Mouse (Mus musculus): ENCODE results near the gene BC004004.
"Not testable (repeated sequence)": the region's sequence is repeated elsewhere in the genome, so short reads cannot be mapped to it uniquely, and the experiment has no call there.

BC004004 gene

DNA sequence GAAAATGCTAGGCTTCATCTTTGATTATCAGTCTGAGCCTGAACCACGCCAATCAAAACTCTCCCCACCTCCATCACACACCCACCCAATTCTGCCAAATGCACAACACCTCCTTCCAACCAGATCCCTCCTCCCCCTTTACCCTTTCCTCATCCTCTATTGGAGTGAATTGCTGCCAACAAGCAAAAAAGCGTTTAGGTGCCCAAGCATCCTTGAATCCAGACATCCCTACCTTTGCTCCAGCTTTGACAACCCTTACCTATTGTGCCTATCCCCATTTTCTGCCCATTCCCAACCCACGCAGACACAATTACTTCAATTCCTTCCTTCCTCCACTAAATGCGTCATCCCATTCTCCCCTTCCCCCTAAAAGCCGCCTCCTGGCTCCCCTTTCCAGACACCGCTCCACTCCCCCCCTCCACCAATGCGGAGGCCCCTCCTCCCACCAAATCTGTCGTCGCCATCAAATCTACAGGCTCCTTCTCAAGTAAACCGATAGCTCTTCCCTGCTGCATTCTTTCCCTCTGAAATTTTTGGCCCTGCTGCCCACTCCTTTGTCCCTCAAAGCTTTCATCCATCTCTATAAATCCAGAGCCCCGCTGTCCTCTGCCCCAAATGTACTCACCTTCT is 78.0 kb downstream of the BC004004 start:
- no peak for DNase-seq (ENCODE audit: low read depth, low spot score)

DNA sequence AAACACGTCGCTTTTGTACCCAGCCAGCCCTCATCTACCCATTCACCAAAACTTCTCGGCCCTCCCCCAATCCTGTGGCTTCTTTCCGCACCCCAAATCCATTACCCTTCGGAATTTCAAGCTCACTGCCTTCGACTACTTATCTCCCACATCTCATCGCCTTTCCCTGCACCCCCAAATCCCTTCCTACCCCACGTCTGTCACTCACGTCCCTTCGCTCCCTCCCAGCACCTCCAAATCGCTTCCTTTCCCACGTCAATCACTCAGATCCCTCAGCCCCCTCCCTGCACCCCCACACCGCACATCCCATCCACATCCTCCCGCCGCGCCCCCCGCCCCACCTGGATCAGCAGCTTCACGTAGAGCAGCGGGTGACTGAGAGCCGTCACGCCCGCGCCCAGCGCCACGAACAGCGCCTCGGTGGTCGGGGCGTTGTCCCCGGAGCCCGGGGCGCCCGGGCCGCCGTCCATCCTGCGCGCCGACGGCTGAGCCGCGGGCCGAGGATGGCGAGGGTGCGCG is 78.6 kb downstream of the BC004004 start:
- DNase-seq (ENCODE audit: low read depth, low spot score) = no peak

DNA sequence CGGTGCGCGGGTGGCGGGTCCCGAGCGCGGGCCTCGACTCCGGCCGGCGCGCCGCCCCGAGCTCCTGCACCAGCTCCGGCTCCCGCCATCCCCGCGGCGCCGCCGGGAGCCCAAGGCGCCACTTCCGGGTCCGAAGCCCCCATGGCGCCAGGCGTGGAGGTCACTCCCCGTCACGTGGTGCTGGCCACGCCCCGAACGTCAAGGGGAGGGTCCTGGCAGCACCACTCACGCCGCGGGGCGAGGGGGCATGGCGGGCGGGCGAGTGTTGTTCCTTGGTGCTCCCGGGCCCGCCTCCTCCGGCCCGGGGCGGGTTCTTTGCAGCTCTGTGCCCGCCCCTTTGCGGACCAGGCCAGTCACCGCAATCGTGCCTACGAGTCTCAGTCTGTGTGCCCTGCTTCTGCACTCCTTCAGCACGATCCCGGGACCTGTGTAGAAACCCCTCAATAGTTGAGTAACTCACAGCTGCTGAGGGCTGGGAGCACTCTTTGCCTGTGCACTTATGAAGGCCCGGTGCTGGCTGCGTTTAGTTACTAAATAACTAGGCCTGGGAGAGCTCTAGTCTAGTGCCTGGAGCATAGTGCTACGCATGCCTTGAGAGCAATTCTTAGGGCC is 79.2 kb downstream of the BC004004 start, which contains the start of gene Mtch1:
Gene Mtch1 (minus strand): TSS at position 290 of the 612 bp plus-strand sequence.
- peak; percentile 97 for DNase-seq (ENCODE audit: low read depth, low spot score)

DNA sequence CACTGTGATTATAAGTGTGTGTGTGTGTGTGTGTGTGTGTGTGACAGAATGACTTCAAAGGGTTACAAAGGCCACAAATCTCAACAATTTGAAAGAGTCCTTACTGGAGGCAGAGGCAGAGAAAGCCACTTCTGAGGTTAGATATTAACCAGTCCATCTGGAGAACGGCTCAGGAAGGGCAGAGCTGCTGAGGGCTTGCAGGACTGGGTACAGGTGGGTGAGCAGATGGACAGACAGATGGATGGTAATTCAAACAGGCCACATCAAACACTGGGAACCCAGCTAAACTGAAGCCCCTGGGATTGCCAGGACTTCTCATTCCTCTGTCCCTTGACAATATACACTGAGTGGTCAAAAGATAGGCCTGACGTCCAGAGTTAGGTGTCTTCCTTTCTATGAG is 80.4 kb downstream of the BC004004 start:
- DNase-seq (ENCODE audit: low read depth, low spot score) = no peak

DNA sequence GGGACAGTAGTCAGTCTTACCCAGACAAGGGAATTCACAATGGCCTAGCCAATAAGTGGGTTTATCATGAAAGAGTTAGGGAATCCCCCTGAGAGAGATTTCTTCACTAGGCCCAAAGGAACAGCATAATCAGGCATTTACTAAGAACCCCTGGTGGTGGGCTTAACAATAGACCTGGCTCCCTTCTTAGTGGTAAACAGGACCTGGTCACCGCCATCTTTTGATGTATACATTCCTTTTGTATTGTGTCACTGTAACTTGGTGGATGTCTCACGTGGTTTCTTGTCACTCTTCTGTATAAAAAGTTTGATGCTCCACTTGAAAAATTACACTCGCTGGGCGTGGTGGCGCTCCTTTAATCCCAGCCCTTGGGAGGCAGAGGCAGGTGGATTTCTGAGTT is 82.5 kb downstream of the BC004004 start:
- not testable (repeated sequence) for DNase-seq (ENCODE audit: low read depth, low spot score)

DNA sequence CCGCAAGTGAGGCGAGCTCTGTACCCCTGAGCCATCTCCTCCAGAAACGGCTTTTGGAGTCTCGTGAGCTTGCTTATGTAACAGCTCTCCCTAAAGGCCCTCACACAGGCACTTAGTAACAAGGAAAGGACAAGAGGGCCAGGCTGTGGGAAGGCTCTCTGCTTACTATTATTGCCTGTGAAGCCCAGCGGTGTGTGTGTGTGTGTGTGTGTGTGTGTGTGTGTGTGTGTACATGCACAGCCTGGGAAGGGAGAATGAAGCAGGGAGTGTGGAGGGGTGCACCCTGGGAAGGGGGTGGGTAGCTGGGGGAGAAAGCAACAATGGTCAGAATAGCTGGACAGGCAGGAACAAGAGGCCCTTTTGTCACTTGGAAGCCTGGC is 86.9 kb downstream of the BC004004 start:
- no peak for DNase-seq (ENCODE audit: low read depth, low spot score)

DNA sequence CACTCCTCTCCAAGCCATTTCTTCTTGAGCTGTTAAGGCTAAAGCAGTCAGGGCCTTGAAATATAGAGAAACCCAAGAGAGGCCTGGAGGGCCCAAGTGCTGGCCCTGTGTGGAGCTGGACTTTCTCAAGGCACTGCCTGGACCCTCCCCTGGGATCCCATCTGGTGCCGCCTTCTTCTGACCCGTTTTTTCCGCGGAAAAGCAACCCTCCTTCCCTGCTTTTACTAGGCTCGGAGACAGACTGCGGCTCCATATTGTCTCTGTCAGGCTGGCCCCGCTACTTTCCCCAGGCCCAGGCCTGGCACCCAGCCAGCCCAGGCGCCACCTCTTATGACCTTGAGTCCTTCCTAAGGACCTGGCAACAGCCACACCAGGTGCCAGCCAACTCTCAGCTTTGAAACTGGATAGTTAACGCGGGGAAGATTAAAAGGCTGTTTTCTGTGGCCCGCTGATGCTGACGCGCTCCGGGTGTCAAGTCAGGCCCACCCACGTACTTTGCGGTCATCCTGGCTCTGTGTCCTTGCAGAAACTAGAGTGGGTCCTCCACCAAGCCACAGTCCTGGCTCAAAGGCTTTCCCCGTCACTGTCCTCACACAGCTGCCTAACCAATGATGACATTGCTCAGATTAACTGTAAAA is 87.4 kb downstream of the BC004004 start:
- no peak for DNase-seq (ENCODE audit: low read depth, low spot score)

DNA sequence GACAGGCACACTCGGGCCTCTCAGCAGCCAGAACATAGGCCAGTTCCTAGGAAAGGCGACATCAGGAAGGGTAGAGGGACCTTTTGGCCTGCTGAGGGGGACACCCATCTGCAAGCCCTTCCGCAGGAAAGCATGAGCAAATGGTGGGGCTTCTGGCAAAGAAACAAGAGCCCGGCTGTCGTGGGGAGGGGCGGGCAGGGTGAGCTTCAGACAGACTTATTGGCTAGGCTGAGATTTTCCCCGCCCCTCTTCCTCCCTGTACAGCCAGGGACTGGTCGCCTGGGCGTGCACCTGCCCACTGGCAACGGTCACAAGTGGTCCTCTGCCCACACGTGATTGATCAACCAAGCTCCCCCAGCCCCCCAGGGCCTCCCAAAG is 87.9 kb downstream of the BC004004 start:
- peak; percentile 78 for DNase-seq (ENCODE audit: low read depth, low spot score)

DNA sequence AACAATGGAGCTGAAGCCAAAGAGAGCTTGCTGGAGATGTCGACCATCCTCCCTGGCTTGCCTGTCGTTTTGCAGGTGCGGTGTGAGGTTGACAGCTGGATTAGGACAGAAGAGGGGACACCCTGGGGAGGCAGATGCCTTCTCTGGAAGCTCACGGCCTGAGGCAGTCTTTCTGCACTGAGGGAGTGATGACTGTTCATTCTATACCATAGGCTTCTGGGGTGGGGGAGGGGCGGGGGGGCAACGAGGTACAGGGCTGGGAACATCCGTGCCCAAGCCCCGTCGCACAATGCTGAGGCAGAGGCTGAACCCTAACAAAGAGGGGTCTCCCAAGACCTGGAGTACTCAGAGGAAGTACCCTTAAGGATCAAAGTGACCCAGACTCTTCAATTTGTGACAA is 88.3 kb downstream of the BC004004 start:
- no peak for DNase-seq (ENCODE audit: low read depth, low spot score)

DNA sequence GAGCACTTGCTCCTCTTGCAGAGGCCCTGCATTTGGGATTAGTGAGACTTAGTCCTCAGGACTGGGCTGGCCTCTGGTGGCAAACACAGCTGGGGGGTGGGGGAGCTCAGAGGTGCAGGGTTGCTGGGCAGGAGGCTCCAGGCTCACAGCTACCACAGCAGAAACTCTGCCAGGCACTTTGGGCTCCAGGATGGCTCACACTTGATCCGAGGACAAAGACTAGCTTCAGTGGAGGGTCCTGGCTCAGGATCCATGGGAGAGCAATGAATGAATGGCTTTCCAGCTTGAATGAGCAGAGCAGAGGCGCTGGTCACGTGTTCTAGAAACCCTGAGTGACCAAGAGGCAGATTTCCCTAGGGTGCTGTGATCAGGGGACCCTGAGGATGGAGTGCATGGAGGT is 90.3 kb downstream of the BC004004 start:
- DNase-seq (ENCODE audit: low read depth, low spot score) = no peak

DNA sequence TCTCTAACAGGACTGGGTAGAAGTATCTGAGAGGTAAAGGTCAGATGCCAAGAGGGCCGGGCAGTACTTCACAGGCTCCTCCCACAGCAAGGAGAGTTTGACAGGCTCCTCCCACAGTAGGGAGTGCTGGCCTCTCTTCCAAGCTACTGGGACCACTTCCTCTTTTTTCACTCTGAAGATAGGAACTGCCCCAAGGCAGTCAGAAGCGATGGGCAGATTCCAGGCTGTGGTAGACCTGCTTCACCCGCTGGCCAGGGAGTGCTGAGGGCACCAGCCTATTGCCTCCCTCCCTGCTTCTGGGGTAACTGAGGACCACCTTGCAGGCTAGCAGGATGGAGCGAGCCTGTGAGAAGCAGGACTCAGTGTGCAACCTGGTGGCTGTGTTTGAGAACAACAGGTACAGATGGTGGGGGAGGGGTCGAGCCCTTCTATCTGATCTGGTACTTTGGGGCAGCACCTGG is 92.2 kb downstream of the BC004004 start, which contains the start of gene Fgd2:
Gene Fgd2 (plus strand): TSS at position 154 of the 461 bp plus-strand sequence.
- DNase-seq (ENCODE audit: low read depth, low spot score) = no peak

DNA sequence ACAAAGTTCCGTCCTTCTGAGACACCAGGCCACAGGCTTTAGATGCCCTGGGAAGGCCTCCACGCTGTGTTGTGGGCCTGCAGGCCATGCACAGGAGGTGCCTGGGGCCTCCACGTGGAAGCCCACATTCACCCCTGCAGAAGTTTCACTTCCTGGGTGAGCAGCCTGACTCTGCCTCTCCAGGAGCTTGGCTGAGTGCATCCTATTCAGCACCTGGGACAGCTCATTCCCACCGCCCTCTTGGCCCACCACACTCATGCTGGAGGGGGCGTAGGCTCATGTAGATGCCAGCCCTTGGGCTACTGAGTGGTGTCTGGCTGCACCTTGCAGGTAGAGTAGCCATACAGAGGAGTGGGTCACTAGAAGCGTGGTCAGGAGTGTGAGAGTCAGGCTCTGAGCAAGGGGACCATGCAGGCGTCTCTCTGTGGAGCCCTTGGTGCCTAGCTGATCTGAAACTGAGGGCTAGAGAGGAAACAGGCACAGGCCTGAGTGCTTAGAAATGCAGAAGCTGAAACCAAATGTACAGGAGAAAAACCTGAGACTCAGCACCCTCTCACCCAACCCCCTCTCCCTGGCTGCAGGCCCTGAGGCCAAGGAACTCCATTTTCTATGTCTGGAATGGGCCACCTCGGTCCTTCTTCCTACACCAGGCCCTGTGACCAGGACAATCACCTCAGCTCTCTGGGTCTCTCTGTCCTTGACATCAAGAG is 93.5 kb downstream of the BC004004 start:
- DNase-seq (ENCODE audit: low read depth, low spot score) = no peak

DNA sequence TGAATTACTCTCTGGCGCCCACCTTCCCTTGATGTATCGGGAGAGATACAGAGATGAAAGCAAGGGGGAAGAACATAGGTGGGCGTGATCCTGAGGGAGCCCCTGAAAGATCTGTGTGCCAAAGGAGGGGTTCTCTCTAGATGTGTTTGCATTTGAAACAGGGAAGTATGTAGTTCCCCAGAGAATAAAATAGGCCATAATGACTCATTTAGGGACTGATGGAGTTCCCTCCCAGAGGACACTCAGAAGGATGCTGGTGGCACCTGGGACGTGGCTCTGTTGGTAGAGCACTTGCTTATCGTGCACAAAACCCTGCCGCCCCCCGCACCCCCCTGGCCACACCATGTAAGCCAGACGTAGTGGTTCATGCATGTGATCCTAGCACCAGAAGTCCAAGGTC is 94.5 kb downstream of the BC004004 start:
- no peak for DNase-seq (ENCODE audit: low read depth, low spot score)

Data from forelimb bud, embryonic 11.5 days (tissue).